Mouse (Mus musculus): Measurements from ENCODE around the gene Zscan4-ps3. TPM values are rescaled to one million over a fixed set of nuclear protein-coding genes. Genes with fewer than 3 reads are reported as not detected.
"Not testable (repeated sequence)": the region's sequence is repeated elsewhere in the genome, so short reads cannot be mapped to it uniquely, and the experiment has no call there.

Zscan4-ps3 gene
- total RNA-seq (2021), result not detected
- long read RNA-seq, experiment 1, result 0 reads
- long read RNA-seq, experiment 2, result 0 reads

DNA sequence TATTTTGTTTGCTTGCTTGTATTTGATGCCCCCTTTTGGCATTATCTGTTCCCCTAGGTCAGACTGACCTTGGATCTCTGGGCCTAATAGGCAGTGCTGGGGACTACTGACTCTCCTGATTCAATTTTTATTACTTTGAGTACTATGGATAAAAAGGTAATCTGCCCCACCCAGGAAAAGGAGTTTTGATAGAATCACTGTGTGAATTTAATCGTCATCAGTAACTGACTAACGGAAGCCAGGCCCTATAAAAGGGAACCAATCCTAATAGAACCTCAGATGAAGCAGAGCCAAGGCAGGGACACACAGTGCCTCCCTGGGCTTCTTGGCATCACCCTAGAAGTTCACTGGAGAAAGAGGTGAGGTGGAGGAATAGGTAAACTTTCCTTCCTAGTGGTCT lies at the start of gene Zscan4-ps3:
TSS of gene Zscan4-ps3 (plus strand) at position 301 of the 400 bp plus-strand sequence.
- not testable (repeated sequence) for DNase-seq (ENCODE audit: low spot score in 2 of 2); H3K4me3 ChIP-seq; H3K27ac ChIP-seq

DNA sequence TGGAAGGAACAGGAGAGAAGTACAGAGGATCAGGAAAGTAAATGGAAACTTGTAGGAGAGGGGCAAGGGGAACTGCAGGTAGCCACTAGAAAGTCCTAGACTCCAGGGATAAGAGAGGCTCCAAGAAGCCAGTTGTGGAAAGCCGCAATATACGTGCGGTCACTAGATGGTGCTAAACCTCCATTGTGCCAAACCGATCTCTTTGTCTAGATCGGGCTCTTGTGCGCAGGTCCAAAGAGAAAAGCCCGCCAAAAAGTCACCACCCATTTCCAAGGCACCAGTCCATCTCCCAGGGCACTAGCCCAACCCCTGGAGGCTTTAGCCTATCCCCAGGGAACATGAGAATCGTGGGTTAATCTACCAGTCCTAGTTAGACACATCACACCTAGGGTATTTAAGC lies 8.0 kb downstream of the Zscan4-ps3 start:
- not testable (repeated sequence) for DNase-seq (ENCODE audit: low spot score in 2 of 2); H3K27ac ChIP-seq; H3K4me3 ChIP-seq

Other genes with a start within 250 kb of the Zscan4-ps3 start
- gene Zscan4f, start 211.4 kb upstream of the Zscan4-ps3 start, total RNA-seq (2021), result not detected
- gene Zscan4-ps2, start 95.0 kb upstream of the Zscan4-ps3 start, total RNA-seq (2021), result not detected
- not detected for gene Vmn1r72, start 70.8 kb downstream of the Zscan4-ps3 start, total RNA-seq (2021)
- gene Vmn1r73, start 121.0 kb downstream of the Zscan4-ps3 start, total RNA-seq (2021), result not detected
- gene Vmn1r74, start 224.7 kb downstream of the Zscan4-ps3 start, total RNA-seq (2021), result not detected